Mouse (Mus musculus) brain, embryonic 14.5 days (tissue): ENCODE measurements at regions not wholly inside any gene's neighbourhood (a gene's known extent, or its start where the extent isn't known, plus 50 kb on each side); places are given as distances from the start of the nearest gene placed in this dataset.

Experiments
- DNase-seq: peaks from one replicate; pipeline ENCODE4 v3.0.0-alpha.2; 2011; ENCODE audit warnings: low read depth
- CTCF ChIP-seq: fragments of 200-500 bp; IDR thresholded peaks from 2 replicates; pipeline ENCODE4 v1.5.1; 2012; ENCODE audit warnings: inconsistent platforms, mild to moderate bottlenecking, moderate library complexity, borderline replicate concordance; ENCODE audit not compliant: insufficient read depth, insufficient read length; ENCODE audit errors: extremely low read depth
- POLR2A ChIP-seq: fragments of 200-500 bp; IDR thresholded peaks from 2 replicates; pipeline ENCODE4 v1.6.1; 2012; ENCODE audit warnings: mild to moderate bottlenecking, inconsistent platforms, borderline replicate concordance; ENCODE audit not compliant: poor library complexity, insufficient read depth, insufficient read length, severe bottlenecking; ENCODE audit errors: extremely low read depth

- no peak for TF ChIP-seq CTCF
- TF ChIP-seq POLR2A = no peak
- no peak for DNase-seq
These were observed 322.1 kb downstream of the Prdm2 start for GRCm38 (mm10) chr4:142890711-142891110.

DNA sequence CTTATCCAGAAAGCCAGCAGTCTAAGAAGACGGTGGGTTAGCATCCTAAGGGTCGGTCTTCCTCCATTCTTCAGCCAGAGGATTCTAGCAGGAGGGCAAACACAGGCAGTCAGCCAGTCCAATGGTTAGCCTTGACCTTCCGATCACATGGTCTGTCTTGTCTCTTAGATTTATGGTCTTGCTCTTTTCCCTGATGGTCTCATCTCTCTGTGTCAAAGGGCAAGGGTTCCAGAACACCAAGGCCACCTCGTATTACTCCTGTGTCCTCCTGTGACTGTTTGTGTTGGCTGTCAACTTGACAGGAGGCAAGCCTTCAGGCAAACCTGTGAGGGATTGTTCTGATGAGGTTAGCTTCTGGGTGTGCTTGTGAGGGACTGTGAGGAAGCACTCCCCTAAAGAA, 323.9 kb downstream of the Prdm2 start:
- no peak for TF ChIP-seq POLR2A
- no peak for TF ChIP-seq CTCF
- DNase-seq = no peak

GRCm38 (mm10) chr4:142887876-142888275, 324.9 kb downstream of the Prdm2 start:
- TF ChIP-seq POLR2A = no peak
- no peak for TF ChIP-seq CTCF
- DNase-seq = peak; percentile 88

GRCm38 (mm10) chr4:142880323-142880759, 332.5 kb downstream of the Prdm2 start:
- TF ChIP-seq POLR2A (no peak), CTCF (peak; percentile 83)
- peak; percentile 89 for DNase-seq

GRCm38 (mm10) chr4:142876151-142876550, 336.6 kb downstream of the Prdm2 start:
- TF ChIP-seq CTCF (no peak), POLR2A (no peak)
- DNase-seq = no peak

DNA sequence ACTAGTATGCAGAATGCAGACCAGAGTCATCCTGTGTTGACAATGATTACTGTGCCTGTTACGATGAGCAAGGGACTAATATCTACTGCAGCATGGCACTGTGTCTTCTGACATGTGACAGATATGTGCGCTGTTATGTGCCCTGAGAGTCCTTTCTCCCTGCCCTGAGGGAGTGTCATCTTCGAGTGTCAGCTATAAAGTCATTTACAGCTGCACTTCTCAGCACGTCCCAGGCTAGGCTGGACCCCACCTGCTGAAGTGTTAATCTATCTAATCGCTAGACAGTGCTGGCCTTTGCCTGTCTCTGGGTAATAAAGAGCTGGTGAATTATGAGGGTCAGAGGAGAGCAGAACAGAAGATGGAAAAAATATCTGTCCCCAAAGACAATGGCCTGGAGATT, 337.7 kb downstream of the Prdm2 start:
- DNase-seq = no peak
- TF ChIP-seq POLR2A (no peak), CTCF (no peak)

- DNase-seq = no peak
- no peak for TF ChIP-seq CTCF
- TF ChIP-seq POLR2A = no peak
These were observed 346.5 kb downstream of the Prdm2 start for GRCm38 (mm10) chr4:142866341-142866740.

GRCm38 (mm10) chr4:142865593-142865992, 347.2 kb downstream of the Prdm2 start:
- DNase-seq = no peak
- TF ChIP-seq CTCF (no peak), POLR2A (no peak)

- no peak for DNase-seq
- no peak for TF ChIP-seq POLR2A
- no peak for TF ChIP-seq CTCF
These were observed 348.9 kb downstream of the Prdm2 start for GRCm38 (mm10) chr4:142863939-142864338.

DNA sequence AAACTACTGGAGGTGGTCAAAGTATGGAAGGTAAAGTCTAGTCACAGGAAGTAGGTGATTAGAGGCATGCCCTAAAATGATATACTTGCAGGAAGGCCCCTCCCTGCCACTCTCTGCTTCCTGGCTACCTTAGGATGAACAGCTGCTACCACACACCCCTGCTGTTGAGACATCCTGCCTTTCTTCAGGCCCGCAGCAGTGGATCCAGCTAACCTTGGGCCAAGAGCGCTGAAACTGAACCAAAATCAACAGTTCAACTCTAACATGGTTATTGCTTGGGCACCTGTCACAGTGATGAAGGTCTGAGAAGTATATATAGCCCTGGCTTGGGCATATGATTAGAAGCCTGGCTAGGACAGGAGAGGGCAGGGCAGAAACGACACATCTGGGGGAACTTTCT, 352.4 kb downstream of the Prdm2 start:
- no peak for DNase-seq
- no peak for TF ChIP-seq CTCF
- TF ChIP-seq POLR2A = no peak

GRCm38 (mm10) chr4:142856626-142857025, 356.2 kb downstream of the Prdm2 start:
- TF ChIP-seq CTCF (no peak), POLR2A (no peak)
- peak; percentile 86 for DNase-seq

DNA sequence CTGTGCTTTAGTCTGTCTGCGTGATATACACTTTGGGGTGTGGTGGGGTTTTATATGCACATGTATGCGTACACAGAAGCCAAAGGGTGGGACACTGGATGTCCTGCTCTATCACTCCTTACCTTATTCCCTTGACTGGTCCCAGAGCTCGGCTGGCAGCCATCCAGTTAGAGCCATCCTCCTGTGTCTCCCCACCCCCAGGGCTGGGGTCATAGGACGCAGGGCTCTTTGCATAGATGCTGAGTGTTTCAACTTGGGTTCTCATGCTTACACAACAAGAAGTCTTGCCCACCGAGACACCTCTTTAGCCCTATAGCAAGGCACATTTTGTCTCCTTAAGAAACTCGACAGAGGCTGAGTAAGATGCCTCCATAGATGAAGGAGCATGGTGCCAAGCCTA, 357.2 kb downstream of the Prdm2 start:
- TF ChIP-seq CTCF (no peak), POLR2A (no peak)
- DNase-seq = no peak
